Mouse (Mus musculus) spleen, postnatal 10 days (tissue): ENCODE results near the gene 1700092M07Rik.
"Not testable (repeated sequence)": the region's sequence is repeated elsewhere in the genome, so short reads cannot be mapped to it uniquely, and the experiment has no call there.

Source experiments
- DNase-seq, 2 experiments: peaks; one replicate each; pipeline ENCODE4 v3.0.0; 2021 to 2022; ENCODE audit warnings: low spot score in 2 of 2

Gene 1700092M07Rik

DNA sequence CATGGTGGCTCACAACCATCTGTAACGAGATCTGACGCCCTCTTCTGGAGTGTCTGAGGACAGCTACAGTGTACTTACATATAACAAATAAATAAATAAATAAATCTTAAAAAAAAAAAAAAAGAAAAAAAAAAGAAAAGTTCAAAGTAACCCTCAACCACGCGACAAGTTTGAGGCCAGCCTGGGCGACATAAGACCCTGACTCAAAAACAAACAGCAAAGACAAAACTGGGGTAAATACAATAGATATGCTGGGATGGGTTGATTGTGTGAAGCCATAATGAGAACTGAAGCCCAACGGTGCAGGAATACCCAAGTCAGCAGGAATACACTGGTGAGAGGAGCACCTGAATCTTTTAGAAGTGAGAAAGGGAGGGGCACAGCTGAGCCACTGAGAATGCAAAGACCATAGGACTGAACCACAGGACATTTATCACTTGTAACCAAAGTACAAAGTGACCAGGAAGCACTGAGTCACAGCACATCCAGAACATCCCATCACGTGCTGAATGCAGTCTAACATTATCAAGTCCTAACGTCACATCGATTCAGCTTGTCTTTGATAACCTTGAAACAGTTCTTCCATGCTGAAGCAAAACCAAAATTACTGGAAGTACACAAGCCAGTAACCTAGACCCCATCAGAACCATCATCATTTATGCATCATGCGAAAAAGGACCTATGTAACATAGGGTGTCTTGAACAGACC lies 23.6 kb upstream of the 1700092M07Rik start:
- no peak for DNase-seq

- peak; percentile 79 to 87 for DNase-seq
Measured at GRCm38 (mm10) chr19:8718357-8718756, 22.2 kb upstream of the 1700092M07Rik start.

GRCm38 (mm10) chr19:8719037-8719436 lies 21.5 kb upstream of the 1700092M07Rik start:
- peak in 1 of 2 experiments; percentile 40 for DNase-seq

- no peak for DNase-seq
Measured at GRCm38 (mm10) chr19:8721378-8721777, 19.1 kb upstream of the 1700092M07Rik start.

GRCm38 (mm10) chr19:8722021-8722420 lies 18.5 kb upstream of the 1700092M07Rik start:
- DNase-seq = no peak

GRCm38 (mm10) chr19:8722559-8722906 lies 18.0 kb upstream of the 1700092M07Rik start:
- DNase-seq = no peak

GRCm38 (mm10) chr19:8722907-8723573 lies 17.5 kb upstream of the 1700092M07Rik start, which contains the start of gene Slc3a2:
TSS of gene Slc3a2 (minus strand) at chr19:8723369.
- peak; percentile 88 to 96 for DNase-seq

GRCm38 (mm10) chr19:8723574-8724346 lies 16.8 kb upstream of the 1700092M07Rik start:
- peak in 1 of 2 experiments; percentile 30 for DNase-seq

DNA sequence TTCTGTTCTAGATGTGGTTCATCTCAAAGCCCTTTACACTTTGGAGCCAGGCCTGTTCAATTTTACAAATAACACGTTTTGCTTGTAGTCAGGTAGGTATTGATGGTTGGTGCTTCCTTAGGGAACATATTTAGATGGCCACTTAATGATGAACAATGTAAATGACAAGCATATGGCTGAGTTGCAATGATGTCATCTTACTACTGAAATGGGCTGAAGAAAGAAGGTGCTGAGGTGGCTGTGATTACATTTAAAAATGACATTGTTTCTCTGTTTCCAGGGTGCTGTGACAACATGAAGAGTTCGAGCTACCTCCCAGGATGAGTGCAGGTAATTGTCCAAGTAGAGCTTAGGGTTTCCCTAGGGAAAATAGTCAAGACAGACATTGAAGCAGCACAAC lies 16.1 kb upstream of the 1700092M07Rik start:
- DNase-seq = no peak

DNA sequence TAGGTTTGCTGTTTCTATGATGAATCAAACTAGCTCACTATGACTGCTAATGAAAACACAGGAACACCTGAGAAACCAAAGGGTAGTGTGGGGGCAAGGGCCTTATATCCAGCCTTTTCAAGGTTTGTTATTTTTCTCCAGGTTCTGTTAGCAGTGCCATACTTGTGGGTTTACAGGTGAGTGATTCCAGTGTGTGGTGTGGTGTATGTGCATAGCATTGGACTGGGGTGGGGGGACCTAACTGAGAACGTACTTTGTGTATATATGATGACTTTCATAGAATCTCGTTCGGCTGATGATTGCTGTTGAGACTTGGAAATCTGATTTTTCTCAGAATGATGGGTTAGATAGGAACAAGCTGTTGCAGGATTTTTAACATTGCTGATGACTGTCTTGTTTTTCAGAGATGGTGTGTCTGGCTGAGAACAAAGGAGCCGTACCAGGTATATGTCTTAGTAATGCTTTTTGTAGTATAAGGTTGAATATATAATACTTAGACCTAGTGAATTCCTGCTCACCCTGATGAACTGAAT lies 15.4 kb upstream of the 1700092M07Rik start:
- DNase-seq = no peak

DNA sequence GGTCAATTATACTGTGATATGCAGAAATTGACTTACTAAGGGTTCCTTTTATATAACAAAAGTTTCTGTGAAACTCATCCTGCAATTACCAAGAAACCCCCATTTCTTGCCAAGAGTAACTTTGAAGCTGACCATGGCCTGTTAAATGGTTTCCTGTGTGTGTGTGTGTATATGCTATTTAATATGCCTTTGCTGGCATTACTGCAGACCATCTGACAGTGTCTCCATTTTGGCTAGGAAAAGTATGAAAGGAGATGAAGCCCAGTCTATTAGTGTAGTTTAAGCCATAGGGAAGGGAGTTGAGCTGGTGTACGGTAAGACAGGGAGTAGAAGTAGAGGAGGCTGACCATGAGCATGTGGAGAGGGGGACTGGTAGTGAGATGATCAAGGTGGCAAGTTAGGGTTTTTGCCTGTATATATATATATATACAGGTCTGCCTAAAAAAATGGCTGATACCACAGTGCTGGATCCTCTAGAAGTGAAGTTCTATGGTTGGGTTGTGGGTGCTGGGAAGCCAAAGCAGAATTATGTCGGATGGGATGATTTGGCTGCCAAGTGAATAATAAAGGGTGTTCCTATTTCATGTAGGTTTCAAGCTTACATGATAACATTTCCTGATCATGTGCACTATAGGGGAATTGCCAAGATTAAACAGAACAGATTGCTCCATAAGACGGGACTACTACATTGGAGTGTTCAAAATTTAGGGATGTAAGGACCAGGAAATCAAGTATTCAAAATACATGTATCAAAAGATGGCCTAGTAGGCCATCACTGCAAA lies 13.7 kb upstream of the 1700092M07Rik start:
- no peak for DNase-seq

- no peak for DNase-seq
Measured at GRCm38 (mm10) chr19:8727495-8728114, 12.9 kb upstream of the 1700092M07Rik start.

GRCm38 (mm10) chr19:8728335-8729099 lies 12.0 kb upstream of the 1700092M07Rik start:
- DNase-seq = not testable (repeated sequence)

DNA sequence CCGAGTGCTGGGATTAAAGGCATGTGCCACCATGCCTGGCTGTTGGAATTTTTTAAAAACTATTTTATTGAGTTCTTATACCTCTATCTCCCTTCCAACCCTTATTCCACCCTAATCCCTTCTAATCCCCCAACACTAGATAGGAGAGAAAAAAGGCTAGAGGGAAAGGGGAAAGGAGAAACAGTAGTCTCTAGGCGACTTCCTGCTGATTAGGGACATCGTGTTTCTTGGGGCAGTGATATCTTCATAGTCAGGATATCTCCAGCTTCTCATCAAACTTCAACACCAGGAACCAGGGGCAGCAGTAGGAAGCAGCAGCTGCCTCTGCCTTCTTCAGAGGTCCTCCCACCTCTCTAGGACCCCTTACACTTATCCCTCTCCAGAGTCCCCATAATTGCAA lies 6.2 kb upstream of the 1700092M07Rik start:
- no peak for DNase-seq

- DNase-seq = peak; percentile 86 to 94
Measured at GRCm38 (mm10) chr19:8735389-8736159, 4.9 kb upstream of the 1700092M07Rik start, which contains the start of gene Wdr74. TSS of gene Wdr74 (plus strand) at chr19:8735827.

- DNase-seq = no peak
Measured at GRCm38 (mm10) chr19:8736160-8736467, 4.4 kb upstream of the 1700092M07Rik start.

- no peak for DNase-seq
Measured at GRCm38 (mm10) chr19:8738911-8739310, 1.6 kb upstream of the 1700092M07Rik start.

- no peak for DNase-seq
Measured at GRCm38 (mm10) chr19:8739646-8740045, 872 bp upstream of the 1700092M07Rik start.

GRCm38 (mm10) chr19:8741243-8741869 lies 838 bp downstream of the 1700092M07Rik start, which contains the start of gene Stx5a:
TSS of gene Stx5a (plus strand) at chr19:8741413.
- peak; percentile 96 for DNase-seq
